Mouse (Mus musculus): ENCODE results near the gene Vmn1r170. TPM values are rescaled to one million over a fixed set of nuclear protein-coding genes. Genes with fewer than 3 reads are reported as not detected.

The Vmn1r170 gene
- polyA plus RNA-seq (2015; fragmentation: Nextera tagmentation; extraction: Ambion mirVana), result not detected in 2 replicates

DNA sequence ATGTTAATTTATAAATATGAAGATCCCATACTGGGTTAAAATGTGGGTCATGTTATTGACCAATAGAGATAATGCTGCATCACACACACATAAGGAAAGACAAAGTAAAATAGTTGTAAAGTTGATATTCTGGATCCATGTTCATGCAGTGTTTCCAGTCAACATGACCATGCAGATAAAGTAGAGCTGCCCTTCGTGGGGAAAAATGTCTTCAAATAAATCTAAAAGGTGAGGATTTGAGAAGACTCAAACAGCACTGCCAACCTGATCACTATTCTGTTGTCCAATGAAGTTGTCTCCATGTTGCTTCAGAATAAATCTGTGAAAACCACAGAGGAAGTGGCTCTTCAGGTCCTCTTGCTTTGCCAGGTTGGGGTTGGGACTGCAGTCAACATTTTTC is at the start of gene Vmn1r170:
Gene Vmn1r170, plus strand, starts transcription at position 301 of the 400 bp plus-strand sequence.

GRCm38 (mm10) chr7:23575226-23575625 is 30.7 kb upstream of the Vmn1r170 start, which contains the start of gene Vmn1r169:
Gene Vmn1r169 (plus strand): TSS chr7:23575526.

DNA sequence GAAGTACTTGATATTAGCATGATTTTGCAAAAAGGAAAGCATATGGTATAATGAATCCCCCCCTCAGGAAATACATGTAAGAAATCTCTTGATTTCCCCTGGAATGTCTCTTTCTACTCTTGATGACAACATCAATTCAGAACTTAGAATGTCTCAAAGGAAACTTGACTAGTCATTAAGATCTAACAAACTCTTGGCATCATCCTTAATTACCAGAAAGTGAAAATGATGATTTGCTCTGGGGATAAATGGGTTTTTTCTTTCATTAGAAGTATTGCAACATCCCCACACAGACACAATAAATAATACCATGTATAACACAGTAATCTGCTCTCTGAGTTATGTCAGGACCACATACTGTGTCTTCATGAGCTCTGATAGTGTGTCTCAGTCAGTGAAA is 24.4 kb downstream of the Vmn1r170 start, which contains the start of gene Vmn1r171:
Gene Vmn1r171, plus strand, starts transcription at position 301 of the 400 bp plus-strand sequence.

Other genes starting within 250 kb of the Vmn1r170 start
- gene Nlrp5, start 220.3 kb upstream of the Vmn1r170 start, polyA plus RNA-seq (2015; fragmentation: Nextera tagmentation; extraction: Ambion mirVana), result not detected in 2 replicates
- not detected in 2 replicates for gene Vmn1r167, start 99.0 kb upstream of the Vmn1r170 start, polyA plus RNA-seq (2015; fragmentation: Nextera tagmentation; extraction: Ambion mirVana)
- not detected in 2 replicates for gene Vmn1r168, start 66.4 kb upstream of the Vmn1r170 start, polyA plus RNA-seq (2015; fragmentation: Nextera tagmentation; extraction: Ambion mirVana)
- gene Vmn1r169, start 30.6 kb upstream of the Vmn1r170 start, polyA plus RNA-seq (2015; fragmentation: Nextera tagmentation; extraction: Ambion mirVana), result not detected in 2 replicates
- not detected in 2 replicates for gene Vmn1r171, start 24.5 kb downstream of the Vmn1r170 start, polyA plus RNA-seq (2015; fragmentation: Nextera tagmentation; extraction: Ambion mirVana)
- gene Vmn1r172, start 52.1 kb downstream of the Vmn1r170 start, polyA plus RNA-seq (2015; fragmentation: Nextera tagmentation; extraction: Ambion mirVana), result not detected in 2 replicates
- not detected in 2 replicates for gene Vmn1r173, start 94.5 kb downstream of the Vmn1r170 start, polyA plus RNA-seq (2015; fragmentation: Nextera tagmentation; extraction: Ambion mirVana)
- gene Vmn1r174, start 146.1 kb downstream of the Vmn1r170 start, polyA plus RNA-seq (2015; fragmentation: Nextera tagmentation; extraction: Ambion mirVana), result not detected in 2 replicates
- gene Vmn1r175, start 204.5 kb downstream of the Vmn1r170 start, polyA plus RNA-seq (2015; fragmentation: Nextera tagmentation; extraction: Ambion mirVana), result not detected in 2 replicates
- gene Vmn1r176, start 231.2 kb downstream of the Vmn1r170 start, polyA plus RNA-seq (2015; fragmentation: Nextera tagmentation; extraction: Ambion mirVana), result not detected in 2 replicates

Data from neural tube, postnatal 0 days (tissue).